In genomic region chr11:120726243-120727168, GRCm38 (mm10) we compare ENCODE assay signal across 8 mouse cellular contexts. TPM values are rescaled to one million over a fixed set of nuclear protein-coding genes. Genes with fewer than 3 reads are reported as not detected.
DNase-seq lines count a peak whose midpoint lies in the region; ATAC-seq and TF ChIP-seq lines count a peak whose summit lies in the region.

No protein-coding gene starts in this region.

- H3K27me3 ChIP-seq in thymus, adult 2 months (ENCODE audit: control insufficient read depth, insufficient read depth, low read length), result no peaks in the 10 kb centered on the region; the same call in 1 of the 2 replicates
- H3K27me3 ChIP-seq in forebrain, embryonic 16.5 days (replicated peaks; ENCODE audit: control insufficient read depth, insufficient read depth, low read length), result no peaks in the 10 kb centered on the region
- H3K27me3 ChIP-seq in limb, embryonic 12.5 days, result peaks cover 24% of the 10 kb centered on the region
- H3K27me3 ChIP-seq in stomach, embryonic 15.5 days (replicated peaks), result 0 out of 2 replicates have a peak, but pooled peaks cover 3% of the 10 kb centered on the region

- H3K4me1 ChIP-seq in thymus, adult 2 months (replicated peaks; ENCODE audit: control insufficient read depth, insufficient read depth, low read length), result peaks cover 17% of the 10 kb centered on the region
- peaks cover 17% of the 10 kb centered on the region for H3K4me1 ChIP-seq in forebrain, embryonic 16.5 days (replicated peaks; ENCODE audit: control insufficient read depth, insufficient read depth, low read length)
- H3K4me1 ChIP-seq in limb, embryonic 12.5 days (replicated peaks), result peaks cover 26% of the 10 kb centered on the region
- H3K4me1 ChIP-seq in stomach, embryonic 15.5 days, result peaks cover 18% of the 10 kb centered on the region

- no peak for TF ChIP-seq POLR2A in thymus, adult 2 months (IDR thresholded peaks at IDR 0.05; ENCODE audit: control insufficient read depth, extremely low read depth, insufficient read depth, low read length, poor library complexity)

- H3K4me2 ChIP-seq in forebrain, embryonic 16.5 days (ENCODE audit: low read length), result peak overlapping the region; percentile 84
- H3K4me2 ChIP-seq in limb, embryonic 12.5 days, result peak overlapping the region; percentile 91
- H3K4me2 ChIP-seq in stomach, embryonic 15.5 days, result peak overlapping the region; percentile 95

- no peak for DNase-seq in thymus, adult 2 months
- no peak for DNase-seq in thymus, postnatal 0 days (ENCODE audit: low spot score)
- no peak for DNase-seq in adrenal gland, postnatal 10 days
- DNase-seq in gastrocnemius, postnatal 36 days, result no peak
- DNase-seq in ovary, adult 18-20 months (ENCODE audit: low spot score), result no peak

- H3K9me3 ChIP-seq in forebrain, embryonic 16.5 days (ENCODE audit: control insufficient read depth, low read length), result no peaks in the 10 kb centered on the region
- no peaks in the 10 kb centered on the region for H3K9me3 ChIP-seq in limb, embryonic 12.5 days
- H3K9me3 ChIP-seq in stomach, embryonic 15.5 days, result no peaks in the 10 kb centered on the region

- WGBS in thymus, adult 2 months, result 34% methylated on average over 34 of the region's 36 CpGs
- 18% methylated on average over 36 of the region's 36 CpGs for WGBS in forebrain, embryonic 16.5 days
- WGBS in limb, embryonic 12.5 days, result 20% methylated on average over 35 of the region's 36 CpGs
- 17% methylated on average over 34 of the region's 36 CpGs for WGBS in stomach, embryonic 15.5 days

- peak; percentile 39; the same call in 1 of the 2 replicates for ATAC-seq in forebrain, embryonic 16.5 days
- ATAC-seq in limb, embryonic 12.5 days (ENCODE audit: insufficient number of reproducible peaks, insufficient read depth, low FRiP score, low TSS enrichment, low read depth), result peak; percentile 29; the same call in 1 of the 2 replicates
- ATAC-seq in stomach, embryonic 15.5 days (ENCODE audit: insufficient read depth, low FRiP score, low read depth), result peak; percentile 41; the same call in 1 of the 2 replicates

- no peak overlapping the region for H3K27ac ChIP-seq in thymus, adult 2 months (ENCODE audit: control insufficient read depth, insufficient read depth, low read length)
- no peak overlapping the region for H3K27ac ChIP-seq in forebrain, embryonic 16.5 days (ENCODE audit: low read length)
- no peak overlapping the region for H3K27ac ChIP-seq in limb, embryonic 12.5 days
- peak overlapping the region; percentile 21; the same call in 1 of the 2 replicates for H3K27ac ChIP-seq in stomach, embryonic 15.5 days

- no peak for TF ChIP-seq CTCF in thymus, adult 2 months (IDR thresholded peaks at IDR 0.05; ENCODE audit: borderline replicate concordance, control insufficient read depth, extremely low read depth, insufficient read depth, low read length, poor library complexity)

- no peaks in the 10 kb centered on the region for H3K36me3 ChIP-seq in thymus, adult 2 months (ENCODE audit: control insufficient read depth, insufficient read depth, low read length)
- H3K36me3 ChIP-seq in forebrain, embryonic 16.5 days (ENCODE audit: control insufficient read depth, insufficient read depth), result no peaks in the 10 kb centered on the region
- H3K36me3 ChIP-seq in limb, embryonic 12.5 days, result peaks cover 12% of the 10 kb centered on the region
- no peaks in the 10 kb centered on the region for H3K36me3 ChIP-seq in stomach, embryonic 15.5 days

- peak overlapping the region; percentile 53 for H3K4me3 ChIP-seq in thymus, adult 2 months (ENCODE audit: control insufficient read depth, insufficient read depth, low read length)
- peak overlapping the region; percentile 54 for H3K4me3 ChIP-seq in forebrain, embryonic 16.5 days (replicated peaks; ENCODE audit: low read length)
- peak overlapping the region; percentile 58 for H3K4me3 ChIP-seq in limb, embryonic 12.5 days (replicated peaks)
- peak overlapping the region; percentile 73 for H3K4me3 ChIP-seq in stomach, embryonic 15.5 days (replicated peaks)

- intact Hi-C loops in gastrocnemius, postnatal 36 days (cut with DNase I), result no loop called here

- H3K9ac ChIP-seq in forebrain, embryonic 16.5 days (replicated peaks; ENCODE audit: low read depth, low read length), result peak overlapping the region; percentile 64
- H3K9ac ChIP-seq in limb, embryonic 12.5 days (replicated peaks), result peak overlapping the region; percentile 66
- H3K9ac ChIP-seq in stomach, embryonic 15.5 days, result peak overlapping the region; percentile 34; the same call in 1 of the 2 replicates

RNA-seq across cellular contexts. Expression of gene Dcxr, which starts 0.6 kb away (rescaled TPM):
- 78.4 and 126 TPM in 2 replicates for polyA plus RNA-seq in thymus, adult 2 months (2012; rRNA removed)
- polyA plus RNA-seq in thymus, postnatal 0 days (2015; fragmentation: Nextera tagmentation; extraction: Ambion mirVana), result 78.7 and 80.4 TPM in 2 replicates
- 7.6 TPM in 2 replicates for polyA plus RNA-seq in forebrain, embryonic 16.5 days (2015; fragmentation: Nextera tagmentation; extraction: Ambion mirVana)
- polyA plus RNA-seq in limb, embryonic 12.5 days (2016; fragmentation: Nextera tagmentation; extraction: Ambion mirVana), result 14.8 and 17.8 TPM in 2 replicates
- 31.6 and 33.5 TPM in 2 replicates for polyA plus RNA-seq in stomach, embryonic 15.5 days (2015; fragmentation: Nextera tagmentation; extraction: Ambion mirVana)
- total RNA-seq in adrenal gland, postnatal 10 days (2021), result 10 to 100 TPM; 33.0 to 37.3 TPM
- 1 to 10 TPM; 4.5 to 9.2 TPM for total RNA-seq in gastrocnemius, postnatal 36 days (2021)

RNA-seq across cellular contexts. Expression of gene Rac3, which starts 5.2 kb away (rescaled TPM):
- polyA plus RNA-seq in thymus, adult 2 months (2012; rRNA removed), result 22.8 and 26.3 TPM in 2 replicates
- 16.6 and 17.4 TPM in 2 replicates for polyA plus RNA-seq in thymus, postnatal 0 days (2015; fragmentation: Nextera tagmentation; extraction: Ambion mirVana)
- 251 and 347 TPM in 2 replicates for polyA plus RNA-seq in forebrain, embryonic 16.5 days (2015; fragmentation: Nextera tagmentation; extraction: Ambion mirVana)
- 48.5 and 51.2 TPM in 2 replicates for polyA plus RNA-seq in limb, embryonic 12.5 days (2016; fragmentation: Nextera tagmentation; extraction: Ambion mirVana)
- 36.4 and 39.4 TPM in 2 replicates for polyA plus RNA-seq in stomach, embryonic 15.5 days (2015; fragmentation: Nextera tagmentation; extraction: Ambion mirVana)
- total RNA-seq in adrenal gland, postnatal 10 days (2021), result 1 to 10 TPM; 3.8 to 9.5 TPM
- total RNA-seq in gastrocnemius, postnatal 36 days (2021), result under 1 TPM; 0.84 to 0.92 TPM

RNA-seq across cellular contexts. Expression of gene Cbr2, which starts 5.4 kb away (rescaled TPM):
- 426 and 617 TPM in 2 replicates for polyA plus RNA-seq in thymus, adult 2 months (2012; rRNA removed)
- polyA plus RNA-seq in thymus, postnatal 0 days (2015; fragmentation: Nextera tagmentation; extraction: Ambion mirVana), result 179 and 229 TPM in 2 replicates
- polyA plus RNA-seq in forebrain, embryonic 16.5 days (2015; fragmentation: Nextera tagmentation; extraction: Ambion mirVana), result 0.92 and 4.8 TPM in 2 replicates
- 4.6 and 7.2 TPM in 2 replicates for polyA plus RNA-seq in limb, embryonic 12.5 days (2016; fragmentation: Nextera tagmentation; extraction: Ambion mirVana)
- polyA plus RNA-seq in stomach, embryonic 15.5 days (2015; fragmentation: Nextera tagmentation; extraction: Ambion mirVana), result 54.5 and 82.4 TPM in 2 replicates
- 10 to 100 TPM in 1 of 2 experiments, 1 to 10 TPM in 1; 9.2 to 17.6 TPM for total RNA-seq in adrenal gland, postnatal 10 days (2021)
- 10 to 100 TPM in 1 of 2 experiments, 1 to 10 TPM in 1; 9.2 to 15.8 TPM for total RNA-seq in gastrocnemius, postnatal 36 days (2021)

RNA-seq across cellular contexts. Expression of gene Lrrc45, which starts 12.8 kb away (rescaled TPM):
- polyA plus RNA-seq in thymus, adult 2 months (2012; rRNA removed), result 69.2 and 77.3 TPM in 2 replicates
- polyA plus RNA-seq in thymus, postnatal 0 days (2015; fragmentation: Nextera tagmentation; extraction: Ambion mirVana), result 32.6 and 33.5 TPM in 2 replicates
- polyA plus RNA-seq in forebrain, embryonic 16.5 days (2015; fragmentation: Nextera tagmentation; extraction: Ambion mirVana), result 91.0 and 118 TPM in 2 replicates
- 77.9 and 78.4 TPM in 2 replicates for polyA plus RNA-seq in limb, embryonic 12.5 days (2016; fragmentation: Nextera tagmentation; extraction: Ambion mirVana)
- polyA plus RNA-seq in stomach, embryonic 15.5 days (2015; fragmentation: Nextera tagmentation; extraction: Ambion mirVana), result 55.7 and 57.3 TPM in 2 replicates
- total RNA-seq in adrenal gland, postnatal 10 days (2021), result 10 to 100 TPM; 20.0 to 27.4 TPM
- 1 to 10 TPM; 3.7 to 4.1 TPM for total RNA-seq in gastrocnemius, postnatal 36 days (2021)

RNA-seq across cellular contexts. Expression of gene Cenpx, which starts 13.0 kb away (rescaled TPM):
- 103 and 112 TPM in 2 replicates for polyA plus RNA-seq in thymus, adult 2 months (2012; rRNA removed)
- 191 and 212 TPM in 2 replicates for polyA plus RNA-seq in thymus, postnatal 0 days (2015; fragmentation: Nextera tagmentation; extraction: Ambion mirVana)
- 82.8 and 95.0 TPM in 2 replicates for polyA plus RNA-seq in forebrain, embryonic 16.5 days (2015; fragmentation: Nextera tagmentation; extraction: Ambion mirVana)
- 131 and 138 TPM in 2 replicates for polyA plus RNA-seq in limb, embryonic 12.5 days (2016; fragmentation: Nextera tagmentation; extraction: Ambion mirVana)
- 155 and 158 TPM in 2 replicates for polyA plus RNA-seq in stomach, embryonic 15.5 days (2015; fragmentation: Nextera tagmentation; extraction: Ambion mirVana)
- total RNA-seq in adrenal gland, postnatal 10 days (2021), result 10 to 100 TPM; 47.6 to 51.3 TPM
- total RNA-seq in gastrocnemius, postnatal 36 days (2021), result 10 to 100 TPM; 23.2 to 27.0 TPM
